Mouse (Mus musculus): ENCODE data around the gene 2900011O08Rik. TPM values are rescaled to one million over a fixed set of nuclear protein-coding genes. Genes with fewer than 3 reads are reported as not detected.

Gene 2900011O08Rik
- 143 and 154 TPM in 2 replicates for total RNA-seq (2014; rRNA removed)
- polyA plus RNA-seq (2015; fragmentation: Nextera tagmentation; extraction: Ambion mirVana): 157 and 172 TPM in 2 replicates

DNA sequence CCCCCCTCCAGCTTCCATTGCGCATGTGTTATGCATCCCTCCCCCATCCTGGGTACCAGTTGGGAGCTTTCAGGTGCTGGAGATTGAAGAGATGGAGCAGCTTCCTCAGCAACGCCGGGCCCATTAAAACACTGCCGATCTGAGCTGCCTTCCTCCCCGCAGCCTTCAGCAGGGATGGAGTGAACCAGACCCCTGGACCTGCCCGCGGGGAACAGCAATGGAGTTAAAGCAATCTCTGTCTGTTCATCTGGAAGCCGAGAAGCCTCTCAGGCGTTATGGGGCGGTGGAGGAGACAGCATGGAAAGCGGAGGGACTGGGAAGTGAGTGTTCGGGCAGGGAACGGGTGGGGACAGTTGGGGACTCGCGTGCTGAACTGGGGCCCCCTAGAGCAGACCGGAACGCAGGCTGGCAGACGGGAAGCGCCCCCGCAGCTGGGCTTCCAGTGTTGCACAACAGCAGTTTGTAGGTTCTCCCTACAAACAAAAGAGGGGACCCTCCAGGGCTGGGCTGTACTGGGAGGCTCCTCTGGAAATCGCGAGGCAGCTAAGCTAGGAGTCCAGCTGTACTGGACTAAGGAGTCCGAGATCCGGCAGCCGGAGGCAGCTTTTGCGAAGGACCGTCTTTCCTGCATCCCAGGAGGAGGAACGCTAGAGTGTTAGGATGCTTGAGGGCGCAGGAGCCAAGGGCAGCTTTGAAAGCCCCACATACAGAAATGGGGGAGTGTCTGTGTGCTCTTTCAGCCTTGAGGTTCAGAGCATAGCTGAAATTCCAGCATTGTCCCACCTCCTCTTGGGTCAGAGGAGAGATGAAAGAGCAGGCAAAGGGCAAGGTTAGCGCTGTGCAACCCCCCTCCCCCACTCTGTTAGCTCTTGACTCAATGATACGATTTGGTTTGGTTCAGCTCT, at the start of gene 2900011O08Rik, which contains the start of gene Ifitm7:
2900011O08Rik (plus strand) TSS at position 31 of the 905 bp plus-strand sequence.
Ifitm7 (minus strand) TSS at position 315 of the 905 bp plus-strand sequence.
- Histone ChIP-seq H3K4me3 (ENCODE audit: low read length) (peak within 1 kb of the TSS; percentile 73), H3K9ac (replicated peaks; ENCODE audit: low read length) (peak within 1 kb of the TSS; percentile 78), H3K27me3 (ENCODE audit: insufficient read depth, low read length) (no peaks in the 10 kb centered on the region), H3K4me1 (ENCODE audit: insufficient read depth, low read length) (0 out of 2 replicates have a peak, but pooled peaks cover 7% of the 10 kb centered on the region), H3K9me3 (ENCODE audit: low read length) (no peaks in the 10 kb centered on the region), H3K27ac (peak within 1 kb of the TSS; percentile 89), H3K4me2 (ENCODE audit: low read depth, low read length) (peak within 1 kb of the TSS; percentile 79), H3K36me3 (ENCODE audit: insufficient read depth, low read length) (no peaks in the 10 kb centered on the region)
- under 1% methylated on average over 31 of the region's 31 CpGs for WGBS
- no peak for TF ChIP-seq CTCF (IDR thresholded peaks at IDR 0.05; ENCODE audit: low read depth)
- ATAC-seq (peak; percentile 88), DNase-seq (ENCODE audit: low spot score) (peak; percentile 75)

DNA sequence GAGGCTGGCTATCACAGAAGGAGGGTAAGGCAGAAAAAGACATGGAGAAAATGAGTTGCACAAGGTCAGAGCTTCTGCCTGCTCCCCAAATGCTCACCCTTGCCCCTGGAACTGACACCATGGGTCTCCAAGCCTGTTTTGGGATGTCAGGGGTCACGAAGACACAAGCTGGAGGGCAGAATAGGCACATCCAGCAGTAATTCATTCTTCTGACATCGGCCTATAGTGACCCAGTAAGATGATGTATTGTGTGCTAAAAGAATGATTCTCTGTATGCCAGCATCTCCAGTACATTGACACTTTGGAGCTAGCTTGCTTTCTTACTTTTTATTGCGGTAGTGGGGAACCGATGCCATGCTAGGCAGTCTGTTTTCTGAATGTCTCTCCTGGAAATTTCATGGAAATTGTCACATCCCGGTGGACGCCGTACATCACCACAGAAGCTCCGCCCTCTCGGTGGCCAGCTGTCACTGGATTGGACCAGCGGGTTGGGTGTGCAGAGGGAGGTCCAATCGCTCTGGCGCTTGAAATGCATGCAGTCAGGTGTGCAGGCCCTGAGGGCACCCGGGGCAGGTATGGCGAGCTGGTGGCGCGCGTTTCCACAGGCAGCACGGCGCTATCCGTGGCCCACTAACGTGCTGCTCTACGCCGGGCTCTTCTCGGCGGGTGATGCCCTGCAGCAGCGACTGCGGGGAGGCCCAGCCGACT, 46.1 kb upstream of the 2900011O08Rik start:
- 0 out of 2 replicates have a peak, but pooled peaks cover 8% of the 10 kb centered on the region for H3K4me1 ChIP-seq (ENCODE audit: insufficient read depth, low read length)
- peak overlapping the region; percentile 84 for H3K4me2 ChIP-seq (ENCODE audit: low read depth, low read length)
- DNase-seq (ENCODE audit: low spot score) (peak; percentile 89), ATAC-seq (peak; percentile 99)
- WGBS: 2% methylated on average over 28 of the region's 28 CpGs
- no peaks in the 10 kb centered on the region for H3K9me3 ChIP-seq (ENCODE audit: low read length)
- no peak for TF ChIP-seq CTCF (IDR thresholded peaks at IDR 0.05; ENCODE audit: low read depth)
- no peaks in the 10 kb centered on the region for H3K27me3 ChIP-seq (ENCODE audit: insufficient read depth, low read length)
- peak overlapping the region; percentile 50 for H3K4me3 ChIP-seq (ENCODE audit: low read length)
- H3K36me3 ChIP-seq (ENCODE audit: insufficient read depth, low read length): no peaks in the 10 kb centered on the region
- H3K9ac ChIP-seq (replicated peaks; ENCODE audit: low read length): peak overlapping the region; percentile 65
- H3K27ac ChIP-seq: peak overlapping the region; percentile 64

DNA sequence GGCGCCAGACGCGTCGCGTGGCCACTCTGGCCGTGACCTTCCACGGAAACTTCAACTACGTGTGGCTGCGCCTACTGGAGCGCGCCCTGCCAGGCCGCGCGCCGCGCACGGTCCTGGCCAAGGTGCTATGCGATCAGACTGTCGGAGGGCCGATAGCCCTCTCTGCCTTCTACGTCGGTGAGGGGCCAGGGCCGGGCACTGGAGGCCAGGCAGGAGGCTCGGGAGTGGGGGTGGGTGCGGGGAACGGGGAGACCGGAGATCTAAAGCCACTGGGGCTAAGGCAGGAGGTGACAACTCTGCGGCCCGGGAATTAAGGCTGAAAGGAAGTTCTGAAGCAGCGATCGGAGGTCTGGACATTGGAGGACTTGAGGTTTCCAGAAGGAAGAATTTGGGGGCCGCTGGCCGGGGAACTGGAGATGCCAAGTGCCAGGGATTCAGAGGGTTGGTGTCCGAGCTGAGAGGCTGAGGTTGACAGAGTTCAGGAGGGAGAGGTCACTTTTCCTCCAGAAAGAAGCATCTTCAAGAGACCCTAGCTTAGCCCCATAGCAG, 45.5 kb upstream of the 2900011O08Rik start:
- Histone ChIP-seq H3K36me3 (ENCODE audit: insufficient read depth, low read length) (no peaks in the 10 kb centered on the region), H3K27me3 (ENCODE audit: insufficient read depth, low read length) (no peaks in the 10 kb centered on the region), H3K4me3 (ENCODE audit: low read length) (peak overlapping the region; percentile 50), H3K4me2 (ENCODE audit: low read depth, low read length) (peak overlapping the region; percentile 84), H3K9me3 (ENCODE audit: low read length) (no peaks in the 10 kb centered on the region), H3K27ac (peak overlapping the region; percentile 28), H3K4me1 (ENCODE audit: insufficient read depth, low read length) (0 out of 2 replicates have a peak, but pooled peaks cover 8% of the 10 kb centered on the region), H3K9ac (replicated peaks; ENCODE audit: low read length) (peak overlapping the region; percentile 65)
- 2% methylated on average over 34 of the region's 34 CpGs for WGBS
- no peak for TF ChIP-seq CTCF (IDR thresholded peaks at IDR 0.05; ENCODE audit: low read depth)
- no peak for DNase-seq (ENCODE audit: low spot score)
- peak; percentile 90 for ATAC-seq

DNA sequence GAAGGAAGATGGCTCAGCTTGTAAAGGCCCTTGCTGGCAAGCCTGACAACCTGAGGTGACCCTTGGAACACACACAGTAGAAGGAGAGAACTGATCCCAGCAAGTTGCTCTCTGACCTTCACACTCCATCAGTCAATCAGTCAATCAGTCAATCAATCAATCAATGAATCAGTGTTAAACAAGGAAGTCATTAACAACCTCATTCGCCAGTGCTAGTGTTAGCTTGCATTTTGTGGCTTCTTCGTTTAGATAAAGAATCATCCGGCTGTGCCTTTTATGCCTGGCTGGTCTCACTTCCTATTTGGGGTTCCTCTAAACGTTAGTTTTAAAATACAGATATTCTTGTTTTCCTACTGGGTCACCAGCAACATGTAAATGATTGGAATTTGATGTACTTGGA, 42.2 kb upstream of the 2900011O08Rik start:
- Histone ChIP-seq H3K4me1 (ENCODE audit: insufficient read depth, low read length) (0 out of 2 replicates have a peak, but pooled peaks cover 8% of the 10 kb centered on the region), H3K9ac (replicated peaks; ENCODE audit: low read length) (no peak overlapping the region), H3K9me3 (ENCODE audit: low read length) (no peaks in the 10 kb centered on the region), H3K27me3 (ENCODE audit: insufficient read depth, low read length) (no peaks in the 10 kb centered on the region), H3K4me2 (ENCODE audit: low read depth, low read length) (no peak overlapping the region), H3K36me3 (ENCODE audit: insufficient read depth, low read length) (no peaks in the 10 kb centered on the region), H3K27ac (no peak overlapping the region), H3K4me3 (ENCODE audit: low read length) (no peak overlapping the region)
- 68% methylated on average over 4 of the region's 4 CpGs for WGBS
- TF ChIP-seq CTCF (IDR thresholded peaks at IDR 0.05; ENCODE audit: low read depth): no peak
- DNase-seq (ENCODE audit: low spot score) (no peak), ATAC-seq (no peak)

DNA sequence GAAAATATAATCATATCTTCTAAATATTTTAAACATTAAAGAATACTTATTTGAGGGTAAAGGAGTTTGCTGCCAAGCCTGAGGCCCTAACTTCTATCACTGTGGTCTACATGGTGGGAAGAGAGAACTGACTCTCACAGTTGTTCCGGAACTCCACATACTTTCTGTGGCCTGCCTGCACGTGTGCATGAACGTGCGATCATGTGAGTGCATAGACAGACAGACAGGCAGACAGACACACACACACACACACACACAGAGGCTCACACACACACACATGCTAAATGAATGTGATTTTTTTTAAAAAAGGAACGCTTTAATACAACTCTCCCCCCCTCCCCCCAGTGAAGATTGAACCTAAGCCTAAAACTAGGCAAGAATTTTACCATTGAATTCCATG, 41.7 kb upstream of the 2900011O08Rik start:
- Histone ChIP-seq H3K27me3 (ENCODE audit: insufficient read depth, low read length) (no peaks in the 10 kb centered on the region), H3K27ac (no peak overlapping the region), H3K9ac (replicated peaks; ENCODE audit: low read length) (no peak overlapping the region), H3K9me3 (ENCODE audit: low read length) (no peaks in the 10 kb centered on the region), H3K36me3 (ENCODE audit: insufficient read depth, low read length) (no peaks in the 10 kb centered on the region), H3K4me2 (ENCODE audit: low read depth, low read length) (no peak overlapping the region), H3K4me1 (ENCODE audit: insufficient read depth, low read length) (0 out of 2 replicates have a peak, but pooled peaks cover 8% of the 10 kb centered on the region), H3K4me3 (ENCODE audit: low read length) (no peak overlapping the region)
- WGBS: 86% methylated on average over 5 of the region's 5 CpGs
- no peak for DNase-seq (ENCODE audit: low spot score)
- no peak for ATAC-seq
- TF ChIP-seq CTCF (IDR thresholded peaks at IDR 0.05; ENCODE audit: low read depth): no peak

DNA sequence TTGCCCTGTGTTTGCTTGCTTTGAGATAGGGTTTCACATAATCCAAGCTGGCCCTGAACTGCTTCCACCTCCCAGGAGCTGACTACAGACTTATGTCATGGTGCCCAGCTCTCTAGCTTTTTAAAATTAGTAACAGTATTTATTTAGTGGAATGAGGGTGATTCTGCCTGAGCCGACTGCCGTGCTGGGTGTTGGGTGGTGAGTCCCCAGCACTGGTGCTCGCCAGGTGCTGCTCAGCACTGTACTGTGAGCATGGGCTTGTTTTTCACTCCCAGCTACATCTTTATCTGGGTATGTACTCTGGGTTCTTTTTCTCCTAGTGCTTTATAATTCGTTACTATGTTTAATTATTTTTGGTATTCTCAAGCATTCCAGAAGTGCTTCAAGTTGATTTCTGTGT, 41.3 kb upstream of the 2900011O08Rik start:
- WGBS: 82% methylated on average over 4 of the region's 4 CpGs
- Histone ChIP-seq H3K27ac (no peak overlapping the region), H3K27me3 (ENCODE audit: insufficient read depth, low read length) (no peaks in the 10 kb centered on the region), H3K36me3 (ENCODE audit: insufficient read depth, low read length) (no peaks in the 10 kb centered on the region), H3K9ac (replicated peaks; ENCODE audit: low read length) (no peak overlapping the region), H3K4me3 (ENCODE audit: low read length) (no peak overlapping the region), H3K9me3 (ENCODE audit: low read length) (no peaks in the 10 kb centered on the region), H3K4me1 (ENCODE audit: insufficient read depth, low read length) (0 out of 2 replicates have a peak, but pooled peaks cover 8% of the 10 kb centered on the region), H3K4me2 (ENCODE audit: low read depth, low read length) (no peak overlapping the region)
- TF ChIP-seq CTCF (IDR thresholded peaks at IDR 0.05; ENCODE audit: low read depth): no peak
- DNase-seq (ENCODE audit: low spot score): no peak
- no peak for ATAC-seq

All from hindbrain, postnatal 0 days (tissue).